Mouse (Mus musculus) heart, postnatal 0 days (tissue): Measurements from ENCODE around the gene Pcbp3. TPM values are rescaled to one million over a fixed set of nuclear protein-coding genes. Genes with fewer than 3 reads are reported as not detected.
A peak's percentile ranks its signal among the peaks of the same experiment; 100 is the strongest.

ENCODE experiments used
- ATAC-seq: fragments of 200-750 bp; cut with Nextera tagmentation; 2 replicates; pipeline ENCODE4 v1.8.0; 2017; ENCODE audit warnings: low read depth, moderate number of reproducible peaks, moderate library complexity; ENCODE audit not compliant: insufficient read depth
- DNase-seq: peaks from one replicate; pipeline ENCODE4 v3.0.0-alpha.2; 2016; ENCODE audit warnings: low spot score
- H3K27ac ChIP-seq: fragments of 300-500 bp; sonication (generic); 2 replicates; pipeline ENCODE4 v1.5.1; 2014; ENCODE audit warnings: low read depth, mild to moderate bottlenecking
- H3K27me3 ChIP-seq: fragments of 300-500 bp; sonication (generic); 2 replicates; pipeline ENCODE4 v1.6.1; 2014; ENCODE audit warnings: low read length, mixed read lengths; ENCODE audit not compliant: control insufficient read depth, insufficient read depth
- H3K36me3 ChIP-seq: fragments of 300-500 bp; sonication (generic); replicated peaks from 2 replicates; pipeline ENCODE4 v1.6.1; 2014; ENCODE audit warnings: low read length, mixed read lengths; ENCODE audit not compliant: control insufficient read depth, insufficient read depth
- H3K4me1 ChIP-seq: fragments of 300-500 bp; sonication (generic); 2 replicates; pipeline ENCODE4 v1.6.1; 2014; ENCODE audit warnings: antibody characterized with exemption; ENCODE audit not compliant: control insufficient read depth, insufficient read depth
- H3K4me2 ChIP-seq: fragments of 300-500 bp; sonication (generic); 2 replicates; pipeline ENCODE4 v1.6.1; 2014; ENCODE audit warnings: low read depth, mild to moderate bottlenecking, low read length, moderate library complexity
- H3K4me3 ChIP-seq: fragments of 300-500 bp; sonication (generic); 2 replicates; pipeline ENCODE4 v1.5.1; 2014; ENCODE audit warnings: low read depth, low read length
- H3K9ac ChIP-seq: fragments of 300-500 bp; sonication (generic); replicated peaks from 2 replicates; pipeline ENCODE4 v1.6.1; 2014; ENCODE audit warnings: low read depth, low read length, mixed read lengths
- H3K9me3 ChIP-seq: fragments of 300-500 bp; sonication (generic); replicated peaks from 2 replicates; pipeline ENCODE4 v1.6.1; 2016; ENCODE audit warnings: low read length; ENCODE audit not compliant: control insufficient read depth
- CTCF ChIP-seq: IDR thresholded peaks from 2 replicates; pipeline ENCODE4 v1.5.1; 2016; ENCODE audit warnings: antibody characterized with exemption, control low read depth, low read depth
- EP300 ChIP-seq: IDR thresholded peaks from 2 replicates; pipeline ENCODE4 v1.6.1; 2016; ENCODE audit warnings: antibody characterized with exemption, low read depth
- WGBS: fragments of 180-500 bp; shearing (Covaris S2); extraction: QIAGEN DNeasy Blood & Tissue Kit; methylation state at CpG from one replicate; pipeline ENCODE4 v1.1.7; 2014; 5-methylcytosine and 5-hydroxymethylcytosine counted together
- polyA plus RNA-seq: library from polyadenylated mRNA; unstranded; fragments of >200 nt; fragmentation: Nextera tagmentation; extraction: Ambion mirVana; gene quantifications from 2 replicates; pipeline ENCODE4 v1.2.1, GENCODE M21; 2015
- total RNA-seq: library from RNA; depleted of rRNA; stranded (reverse); fragments of >200 nt; gene quantifications from 2 replicates; pipeline ENCODE4 v1.2.3, GENCODE M21; 2014; ENCODE audit warnings: low replicate concordance

The Pcbp3 gene
- total and polyA plus RNA-seq, 2 experiments from 2014 or later: 5.6 to 5.9 TPM

DNA sequence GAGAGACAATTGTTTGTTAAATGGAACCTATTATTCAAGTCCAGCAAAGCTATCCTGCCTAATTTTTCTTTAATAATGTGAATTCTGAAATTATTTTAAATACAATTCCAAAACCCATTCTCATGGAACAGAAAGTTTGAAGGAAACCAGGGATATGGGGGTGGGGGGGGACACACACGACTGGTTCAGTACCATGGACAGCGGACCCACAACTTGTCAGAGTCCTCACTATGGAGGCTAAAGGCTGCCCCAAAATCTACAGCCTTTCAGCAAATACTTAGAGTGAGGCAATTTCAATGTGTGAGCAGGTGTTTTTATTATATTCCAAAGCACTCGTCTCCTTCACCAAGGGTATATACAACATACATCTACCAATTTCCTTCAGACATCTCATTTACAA lies 3.5 kb downstream of the Pcbp3 start:
- 30% methylated on average over 3 of the region's 3 CpGs for WGBS
- no peak for ATAC-seq
- no peak overlapping the region for H3K4me3 ChIP-seq
- no peak overlapping the region for H3K27ac ChIP-seq
- H3K27me3 ChIP-seq: no peaks in the 10 kb centered on the region
- peaks cover 4% of the 10 kb centered on the region; the same call in 1 of the 2 replicates for H3K4me1 ChIP-seq
- H3K9ac ChIP-seq: no peak overlapping the region
- no peaks in the 10 kb centered on the region for H3K9me3 ChIP-seq
- H3K36me3 ChIP-seq: no peaks in the 10 kb centered on the region
- no peak overlapping the region for H3K4me2 ChIP-seq
- peak; percentile 7 for DNase-seq
- TF ChIP-seq CTCF: no peak
- TF ChIP-seq EP300: no peak

DNA sequence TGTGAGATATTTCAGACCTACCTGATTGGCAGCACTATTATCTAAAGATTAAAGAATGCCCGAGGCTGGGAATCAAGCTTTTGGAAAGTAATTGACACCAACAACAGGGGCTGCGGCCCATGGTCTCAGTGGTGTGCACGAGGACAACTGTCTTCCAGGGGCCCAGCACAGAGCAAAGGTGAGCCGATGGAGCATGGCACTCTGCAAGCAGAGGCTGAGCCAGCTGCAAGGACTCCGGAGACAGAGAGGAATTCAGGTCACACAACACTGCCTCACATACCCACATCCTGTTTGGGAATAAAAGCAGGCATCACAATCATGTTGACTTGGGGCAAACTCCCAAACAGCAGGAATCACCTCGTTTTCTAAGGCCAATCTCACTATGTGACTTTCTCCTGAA lies 5.5 kb downstream of the Pcbp3 start:
- no peaks in the 10 kb centered on the region for H3K9me3 ChIP-seq
- no peaks in the 10 kb centered on the region for H3K36me3 ChIP-seq
- no peak overlapping the region for H3K4me2 ChIP-seq
- no peak overlapping the region for H3K9ac ChIP-seq
- 53% methylated on average over 6 of the region's 6 CpGs for WGBS
- H3K27me3 ChIP-seq: no peaks in the 10 kb centered on the region
- DNase-seq (no peak), ATAC-seq (no peak)
- H3K4me1 ChIP-seq: peaks cover 1% of the 10 kb centered on the region; the same call in 1 of the 2 replicates
- H3K4me3 ChIP-seq: no peak overlapping the region
- no peak for TF ChIP-seq EP300
- TF ChIP-seq CTCF: no peak
- H3K27ac ChIP-seq: no peak overlapping the region

DNA sequence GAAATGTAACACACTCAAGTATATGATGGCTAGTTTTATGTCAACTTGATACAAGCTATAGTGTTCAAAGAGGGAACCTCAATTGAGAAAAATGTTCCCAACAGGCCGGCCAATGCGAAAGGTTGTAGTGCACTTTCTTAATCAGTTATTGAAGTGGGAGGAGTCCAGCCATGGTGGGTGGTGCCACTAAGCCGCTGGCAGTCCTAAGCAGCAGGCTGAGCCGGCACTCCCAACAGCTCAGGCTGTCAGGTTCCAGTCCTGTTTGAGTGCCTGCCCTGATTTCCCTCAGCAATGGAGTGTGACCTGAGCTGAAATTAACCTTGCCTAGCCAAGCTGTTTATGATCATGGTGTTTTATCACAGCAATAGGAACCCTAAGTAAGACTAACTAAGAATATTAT lies 20.6 kb downstream of the Pcbp3 start:
- TF ChIP-seq CTCF (no peak), EP300 (no peak)
- Histone ChIP-seq H3K27me3 (no peaks in the 10 kb centered on the region), H3K9me3 (no peaks in the 10 kb centered on the region), H3K27ac (no peak overlapping the region), H3K4me2 (no peak overlapping the region), H3K4me1 (peaks cover 4% of the 10 kb centered on the region; the same call in 1 of the 2 replicates), H3K36me3 (no peaks in the 10 kb centered on the region), H3K9ac (no peak overlapping the region), H3K4me3 (no peak overlapping the region)
- ATAC-seq: no peak
- 58% methylated on average over 4 of the region's 4 CpGs for WGBS
- DNase-seq: no peak

DNA sequence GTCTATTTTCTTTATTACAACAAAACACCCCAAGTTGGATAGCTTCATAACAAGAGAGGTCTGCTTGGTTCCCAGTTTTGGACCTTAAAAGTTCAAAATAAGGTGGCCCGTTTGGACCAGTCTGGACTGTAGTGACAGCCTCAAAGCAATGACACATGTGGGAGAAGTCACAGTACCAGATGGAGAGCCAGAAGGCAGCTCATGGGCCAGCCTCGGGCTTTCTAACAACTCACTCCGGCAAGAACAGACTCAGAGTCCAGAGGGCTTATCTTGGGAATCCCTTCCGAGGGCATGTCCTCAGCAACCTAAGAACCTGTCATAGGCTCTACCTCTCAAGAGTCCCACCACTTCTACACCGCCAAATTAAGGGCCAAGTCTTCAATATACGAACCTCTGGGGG lies 24.9 kb downstream of the Pcbp3 start:
- DNase-seq (no peak), ATAC-seq (no peak)
- H3K27me3 ChIP-seq: no peaks in the 10 kb centered on the region
- no peak overlapping the region for H3K4me2 ChIP-seq
- H3K9me3 ChIP-seq: no peaks in the 10 kb centered on the region
- no peak overlapping the region for H3K9ac ChIP-seq
- no peaks in the 10 kb centered on the region for H3K36me3 ChIP-seq
- H3K4me3 ChIP-seq: no peak overlapping the region
- WGBS: 80% methylated on average over 6 of the region's 6 CpGs
- H3K27ac ChIP-seq: no peak overlapping the region
- peaks cover 3% of the 10 kb centered on the region; the same call in 1 of the 2 replicates for H3K4me1 ChIP-seq
- no peak for TF ChIP-seq EP300
- no peak for TF ChIP-seq CTCF

DNA sequence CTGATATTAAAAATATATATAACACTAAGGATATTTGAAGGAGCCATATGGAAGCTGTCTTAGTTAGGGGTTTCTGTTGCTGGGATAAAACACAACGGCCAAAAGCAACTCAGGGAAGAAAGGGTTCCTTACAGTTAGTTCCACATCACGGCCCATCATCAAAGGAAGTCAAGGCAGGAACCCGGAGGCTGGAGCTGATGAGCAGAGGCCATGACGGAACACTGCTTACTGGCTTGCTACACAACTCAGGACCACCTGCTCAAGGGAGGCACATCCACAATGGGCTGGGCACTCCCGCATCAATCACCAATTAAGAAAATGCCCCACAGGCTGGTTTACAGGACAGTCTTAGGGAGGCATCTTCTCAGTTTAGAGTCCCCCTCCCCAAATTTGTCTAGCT lies 26.9 kb downstream of the Pcbp3 start:
- H3K27ac ChIP-seq: no peak overlapping the region
- DNase-seq: no peak
- no peak for ATAC-seq
- no peaks in the 10 kb centered on the region for H3K9me3 ChIP-seq
- TF ChIP-seq EP300: no peak
- TF ChIP-seq CTCF: no peak
- H3K27me3 ChIP-seq: no peaks in the 10 kb centered on the region
- 77% methylated on average over 5 of the region's 5 CpGs for WGBS
- H3K9ac ChIP-seq: no peak overlapping the region
- peaks cover 4% of the 10 kb centered on the region; the same call in 1 of the 2 replicates for H3K4me1 ChIP-seq
- H3K4me3 ChIP-seq: no peak overlapping the region
- no peaks in the 10 kb centered on the region for H3K36me3 ChIP-seq
- no peak overlapping the region for H3K4me2 ChIP-seq

DNA sequence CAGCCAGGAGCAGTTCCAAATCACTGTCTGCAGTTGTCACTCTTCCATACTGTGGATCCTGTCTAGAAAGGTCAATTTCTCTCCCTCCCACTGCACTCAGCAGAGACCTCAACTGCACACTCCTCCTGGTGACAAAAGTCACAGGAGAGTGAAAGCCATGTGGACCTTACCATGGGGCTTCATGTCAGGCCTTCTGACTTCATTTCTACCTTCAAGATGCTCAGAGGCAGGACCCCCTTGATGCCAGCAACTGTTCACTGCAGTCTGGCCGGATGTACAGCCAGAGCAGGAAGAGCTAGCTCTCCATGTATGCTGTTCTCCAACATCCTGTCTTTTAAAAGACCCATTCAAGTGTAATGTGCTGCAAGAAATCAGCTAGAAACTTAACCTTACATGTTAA lies 29.9 kb downstream of the Pcbp3 start:
- Histone ChIP-seq H3K9me3 (no peaks in the 10 kb centered on the region), H3K4me2 (no peak overlapping the region), H3K36me3 (no peaks in the 10 kb centered on the region), H3K27ac (no peak overlapping the region), H3K4me3 (no peak overlapping the region), H3K27me3 (no peaks in the 10 kb centered on the region), H3K9ac (no peak overlapping the region), H3K4me1 (peaks cover 4% of the 10 kb centered on the region; the same call in 1 of the 2 replicates)
- DNase-seq (no peak), ATAC-seq (no peak)
- 51% methylated on average over 1 of the region's 1 CpGs for WGBS
- TF ChIP-seq EP300 (no peak), CTCF (no peak)
